Mouse (Mus musculus): Measurements from ENCODE around the gene Lsm8. TPM values are rescaled to one million over a fixed set of nuclear protein-coding genes. Genes with fewer than 3 reads are reported as not detected.

The Lsm8 gene
- polyA plus RNA-seq (2017; shearing (Covaris generic)), result 98.1 TPM

GRCm38 (mm10) chr6:18848051-18848701, at the start of gene Lsm8:
TSS of gene Lsm8 (plus strand) at chr6:18848579.

GRCm38 (mm10) chr6:18866018-18866417, 17.6 kb downstream of the Lsm8 start, which contains the start of gene Ankrd7:
TSS of gene Ankrd7 (plus strand) at chr6:18866318.

Other genes starting within 250 kb of the Lsm8 start
- not detected for gene Ankrd7, start 17.7 kb downstream of the Lsm8 start, polyA plus RNA-seq (2017; shearing (Covaris generic))